18 mouse cellular contexts compared by ENCODE assay signal in the genomic region with DNA sequence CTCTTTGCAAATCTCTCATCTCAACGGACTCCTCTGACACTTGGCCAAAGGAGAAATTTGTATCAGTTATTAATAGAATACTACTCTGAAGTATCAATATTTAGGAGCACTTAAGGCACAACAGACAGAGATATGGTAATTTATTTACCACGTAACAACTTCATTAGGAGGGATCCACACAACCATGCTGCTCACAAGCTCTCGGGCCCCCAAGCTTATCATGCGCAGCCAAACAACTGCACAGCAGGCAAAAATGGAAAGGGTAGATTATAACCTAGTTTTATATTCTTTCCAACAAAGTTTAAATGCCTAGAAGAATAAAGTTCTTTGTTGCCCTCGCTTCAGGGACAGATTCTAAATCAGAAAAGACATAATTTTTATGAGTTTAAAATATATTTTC.
DNase-seq lines count a peak whose midpoint lies in the region; ATAC-seq and TF ChIP-seq lines count a peak whose summit lies in the region.
"Had no signal": no experiment of that assay in that cellular context is flagged by ENCODE, and none has a peak within 500 bp of the region (broad histone marks: within the 10 kb centered on the region; RNA-seq: fewer than 3 reads in every experiment).

No protein-coding gene starts in this region.

- TF ChIP-seq POLR2A in kidney, adult 2 months (IDR thresholded peaks at IDR 0.05; ENCODE audit: low read depth, low read length): no peak

- peaks cover 27% of the 10 kb centered on the region for H3K4me1 ChIP-seq in heart, embryonic 13.5 days
- H3K4me1 ChIP-seq in liver, embryonic 11.5 days (replicated peaks; ENCODE audit: control insufficient read depth, insufficient read depth, low read length): no peaks in the 10 kb centered on the region; the same call in none of the 2 replicates
- peaks cover 0 to 6% of the 10 kb centered on the region in 2 experiments; a peak in 3 of 4 replicates for H3K4me1 ChIP-seq in liver, embryonic 14.5 days (replicated peaks; ENCODE audit: control insufficient read depth in 2 of 2, insufficient read depth in 2 of 2, low read length in 1 of 2)
- no peaks in the 10 kb centered on the region for H3K4me1 ChIP-seq in kidney, adult 2 months (ENCODE audit: control insufficient read depth, insufficient read depth, low read length)
- H3K4me1 ChIP-seq: embryonic facial prominence, embryonic 12.5 days; forebrain, embryonic 15.5 days; hindbrain, embryonic 15.5 days had no signal

- H3K27me3 ChIP-seq in heart, embryonic 13.5 days (replicated peaks): no peaks in the 10 kb centered on the region
- H3K27me3 ChIP-seq in liver, embryonic 11.5 days (replicated peaks; ENCODE audit: control insufficient read depth, insufficient read depth, low read length): no peaks in the 10 kb centered on the region
- no peaks in the 10 kb centered on the region for H3K27me3 ChIP-seq in liver, embryonic 14.5 days (ENCODE audit: control insufficient read depth, insufficient read depth, low read length)
- no peaks in the 10 kb centered on the region for H3K27me3 ChIP-seq in kidney, adult 2 months (replicated peaks; ENCODE audit: control insufficient read depth, insufficient read depth, low read length)
- H3K27me3 ChIP-seq: embryonic facial prominence, embryonic 12.5 days; forebrain, embryonic 15.5 days; hindbrain, embryonic 15.5 days had no signal

- no peak overlapping the region for H3K4me3 ChIP-seq in heart, embryonic 13.5 days
- peak overlapping the region; percentile 43 for H3K4me3 ChIP-seq in layer of hippocampus, adult 2 months
- H3K4me3 ChIP-seq in liver, embryonic 11.5 days (ENCODE audit: low read depth, low read length): no peak overlapping the region
- H3K4me3 ChIP-seq in liver, embryonic 14.5 days (ENCODE audit: insufficient read depth in 1 of 2, low read depth in 2 of 2, low read length in 2 of 2): no peak overlapping the region
- no peak overlapping the region for H3K4me3 ChIP-seq in kidney, adult 2 months (ENCODE audit: insufficient read depth, low read depth, low read length)
- H3K4me3 ChIP-seq: embryonic facial prominence, embryonic 12.5 days; forebrain, embryonic 15.5 days; hindbrain, embryonic 15.5 days had no signal

- no peak overlapping the region for H3K4me2 ChIP-seq in heart, embryonic 13.5 days
- peak overlapping the region; percentile 34; the same call in 1 of the 2 replicates for H3K4me2 ChIP-seq in liver, embryonic 11.5 days
- H3K4me2 ChIP-seq in liver, embryonic 14.5 days (ENCODE audit: low read depth): peak overlapping the region; percentile 2; the same call in 1 of the 2 replicates
- H3K4me2 ChIP-seq: embryonic facial prominence, embryonic 12.5 days; forebrain, embryonic 15.5 days; hindbrain, embryonic 15.5 days had no signal

- TF ChIP-seq CTCF in layer of hippocampus, adult 2 months (conservative IDR thresholded peaks at IDR 0.05): no peak
- TF ChIP-seq CTCF in liver, embryonic 14.5 days (IDR thresholded peaks at IDR 0.05; ENCODE audit: low read depth): no peak
- TF ChIP-seq CTCF in kidney, adult 2 months (conservative IDR thresholded peaks at IDR 0.05; ENCODE audit: insufficient read depth, insufficient read length, low read depth, low read length): no peak

- no peak for DNase-seq in heart, adult 8-10 months (ENCODE audit: low spot score)
- no peak for DNase-seq in layer of hippocampus, adult 2 months (ENCODE audit: low spot score in 2 of 2)
- DNase-seq in layer of hippocampus, adult 8-10 months (ENCODE audit: low spot score in 2 of 2): no peak
- no peak for DNase-seq in liver, embryonic 11.5 days (ENCODE audit: low spot score)
- DNase-seq in liver, embryonic 14.5 days (ENCODE audit: low read depth in 3 of 3, low spot score in 3 of 3): no peak
- DNase-seq in kidney, adult 2 months: no peak
- DNase-seq: adrenal gland, adult 2 months; adrenal gland, postnatal 25 days; cerebellum, adult 11 months; cerebellum, adult 8-10 months; cerebellum, postnatal 25 days; gastrocnemius, postnatal 36 days; heart, adult 18-20 months had no signal

- 0 out of 2 replicates have a peak overlapping the region, but pooled peaks have one; percentile 55 for H3K27ac ChIP-seq in heart, embryonic 13.5 days (replicated peaks)
- peak overlapping the region; percentile 69 for H3K27ac ChIP-seq in layer of hippocampus, adult 2 months
- no peak overlapping the region for H3K27ac ChIP-seq in liver, embryonic 11.5 days (ENCODE audit: low read depth, low read length)
- no peak overlapping the region for H3K27ac ChIP-seq in liver, embryonic 14.5 days
- no peak overlapping the region for H3K27ac ChIP-seq in kidney, adult 2 months (ENCODE audit: insufficient read depth, low read depth, low read length)
- H3K27ac ChIP-seq: embryonic facial prominence, embryonic 12.5 days; forebrain, embryonic 15.5 days; hindbrain, embryonic 15.5 days had no signal

- no peaks in the 10 kb centered on the region for H3K9me3 ChIP-seq in heart, embryonic 13.5 days
- no peaks in the 10 kb centered on the region for H3K9me3 ChIP-seq in liver, embryonic 11.5 days (ENCODE audit: control insufficient read depth, low read length)
- H3K9me3 ChIP-seq in liver, embryonic 14.5 days (ENCODE audit: control insufficient read depth, low read length): no peaks in the 10 kb centered on the region
- H3K9me3 ChIP-seq: embryonic facial prominence, embryonic 12.5 days; forebrain, embryonic 15.5 days; hindbrain, embryonic 15.5 days had no signal

- no peak for TF ChIP-seq EP300 in liver, embryonic 14.5 days (IDR thresholded peaks at IDR 0.05; ENCODE audit: low read depth)

- no peak for ATAC-seq in heart, embryonic 13.5 days (ENCODE audit: extremely low read depth, insufficient number of reproducible peaks, low FRiP score, low TSS enrichment)
- ATAC-seq in liver, embryonic 11.5 days (replicated peaks; ENCODE audit: low FRiP score): peak; percentile 70
- peak; percentile 66; the same call in 1 of the 2 replicates for ATAC-seq in liver, embryonic 14.5 days (ENCODE audit: insufficient read depth)
- ATAC-seq: forebrain, embryonic 15.5 days; intestine, embryonic 16.5 days had no signal

- no peaks in the 10 kb centered on the region for H3K36me3 ChIP-seq in heart, embryonic 13.5 days
- H3K36me3 ChIP-seq in liver, embryonic 11.5 days (ENCODE audit: control insufficient read depth, insufficient read depth, low read length): no peaks in the 10 kb centered on the region
- no peaks in the 10 kb centered on the region for H3K36me3 ChIP-seq in liver, embryonic 14.5 days (replicated peaks; ENCODE audit: control insufficient read depth, insufficient read depth, low read depth)
- no peaks in the 10 kb centered on the region for H3K36me3 ChIP-seq in kidney, adult 2 months (ENCODE audit: control insufficient read depth, insufficient read depth, low read length)
- H3K36me3 ChIP-seq: embryonic facial prominence, embryonic 12.5 days; forebrain, embryonic 15.5 days; hindbrain, embryonic 15.5 days had no signal

- 0 out of 2 replicates have a peak overlapping the region, but pooled peaks have one; percentile 15 for H3K9ac ChIP-seq in heart, embryonic 13.5 days
- 0 out of 2 replicates have a peak overlapping the region, but pooled peaks have one; percentile 5 for H3K9ac ChIP-seq in liver, embryonic 11.5 days (ENCODE audit: low read depth, low read length)
- H3K9ac ChIP-seq in liver, embryonic 14.5 days (replicated peaks): no peak overlapping the region
- H3K9ac ChIP-seq: embryonic facial prominence, embryonic 12.5 days; forebrain, embryonic 15.5 days; hindbrain, embryonic 15.5 days had no signal

- WGBS in heart, embryonic 13.5 days: 68% methylated on average over 5 of the region's 5 CpGs
- WGBS in liver, embryonic 11.5 days: 70% methylated on average over 5 of the region's 5 CpGs
- WGBS in liver, embryonic 14.5 days (ENCODE audit: insufficient replicate concordance): 43% methylated on average over 5 of the region's 5 CpGs
- 92% methylated on average over 5 of the region's 5 CpGs for WGBS in kidney, adult 2 months

Comparison
In these comparisons a context has a peak if more than half of its experiments do, and no peak if none do; other contexts are left out.
1. H3K27ac ChIP-seq: peak in heart, embryonic 13.5 days (single experiment) and layer of hippocampus, adult 2 months (single experiment); none in liver, embryonic 11.5 days (single experiment), liver, embryonic 14.5 days (single experiment) and kidney, adult 2 months (single experiment).